Mouse (Mus musculus) testis, adult 2 months (tissue): ENCODE results near the gene Fst. TPM values are rescaled to one million over a fixed set of nuclear protein-coding genes. Genes with fewer than 3 reads are reported as not detected.

ENCODE experiments used
- H3K27ac ChIP-seq: fragments of 200-500 bp; 2 replicates; pipeline ENCODE4 v1.5.1; 2012; ENCODE audit warnings: low read depth, low read length; ENCODE audit not compliant: control insufficient read depth, insufficient read depth
- H3K27me3 ChIP-seq: fragments of 200-500 bp; 2 replicates; pipeline ENCODE4 v1.6.1; 2012; ENCODE audit warnings: mild to moderate bottlenecking, low read length, moderate library complexity; ENCODE audit not compliant: control insufficient read depth, insufficient read depth
- H3K36me3 ChIP-seq: fragments of 200-500 bp; 2 replicates; pipeline ENCODE4 v1.6.1; 2012; ENCODE audit warnings: mild to moderate bottlenecking, low read length; ENCODE audit not compliant: control insufficient read depth, insufficient read depth
- H3K4me1 ChIP-seq: fragments of 200-500 bp; 2 replicates; pipeline ENCODE4 v1.6.1; 2012; ENCODE audit warnings: low read length; ENCODE audit not compliant: control insufficient read depth, insufficient read depth
- H3K4me3 ChIP-seq: fragments of 200-500 bp; 2 replicates; pipeline ENCODE4 v1.5.1; 2012; ENCODE audit warnings: low read depth, mild to moderate bottlenecking, low read length, moderate library complexity, mixed read lengths; ENCODE audit not compliant: control insufficient read depth
- CTCF ChIP-seq: fragments of 200-500 bp; IDR thresholded peaks from 2 replicates; pipeline ENCODE4 v1.5.1; 2012; ENCODE audit warnings: low read depth, mild to moderate bottlenecking, inconsistent platforms, low read length, moderate library complexity; ENCODE audit not compliant: control insufficient read depth, insufficient read depth, insufficient replicate concordance
- POLR2A ChIP-seq: fragments of 200-500 bp; IDR thresholded peaks from 2 replicates; pipeline ENCODE4 v1.6.1; 2012; ENCODE audit warnings: low read depth, mild to moderate bottlenecking, inconsistent platforms, low read length, moderate library complexity; ENCODE audit not compliant: control insufficient read depth
- polyA plus RNA-seq: library from polyadenylated mRNA; depleted of rRNA; stranded (reverse); fragments of >200 nt; gene quantifications from 2 replicates; pipeline ENCODE4 v1.2.3, GENCODE M21; 2012; rRNA removed

The Fst gene
- 0.22 and 0.51 TPM in 2 replicates for polyA plus RNA-seq

GRCm38 (mm10) chr13:114458886-114459700, at the start of gene Fst:
Fst (minus strand) TSS chr13:114458951.
- no peak within 1 kb of the TSS for H3K27ac ChIP-seq
- TF ChIP-seq CTCF (no peak), POLR2A (no peak)
- peaks cover 8% of the 10 kb centered on the region; the same call in 1 of the 2 replicates for H3K27me3 ChIP-seq

GRCm38 (mm10) chr13:114493826-114494225, 35.1 kb upstream of the Fst start:
- TF ChIP-seq POLR2A, result no peak
- Histone ChIP-seq H3K4me3 (no peak overlapping the region), H3K4me1 (no peaks in the 10 kb centered on the region), H3K36me3 (no peaks in the 10 kb centered on the region), H3K27me3 (no peaks in the 10 kb centered on the region), H3K27ac (no peak overlapping the region)

More at GRCm38 (mm10) chr13:114458886-114459700, at the start of gene Fst:
- H3K4me3 ChIP-seq, result peak within 1 kb of the TSS; percentile 71
- H3K4me1 ChIP-seq, result peaks cover 13% of the 10 kb centered on the region
- no peaks in the 10 kb centered on the region for H3K36me3 ChIP-seq

- Histone ChIP-seq H3K36me3 (no peaks in the 10 kb centered on the region), H3K27ac (no peak overlapping the region), H3K27me3 (no peaks in the 10 kb centered on the region), H3K4me3 (no peak overlapping the region), H3K4me1 (peaks cover 9% of the 10 kb centered on the region)
- TF ChIP-seq CTCF, result no peak
- TF ChIP-seq POLR2A, result no peak
These were observed 29.4 kb upstream of the Fst start for GRCm38 (mm10) chr13:114488178-114488577.

GRCm38 (mm10) chr13:114478329-114478728, 19.6 kb upstream of the Fst start:
- no peak overlapping the region for H3K4me3 ChIP-seq
- TF ChIP-seq POLR2A, result no peak
- no peak for TF ChIP-seq CTCF
- no peaks in the 10 kb centered on the region for H3K4me1 ChIP-seq
- no peaks in the 10 kb centered on the region for H3K36me3 ChIP-seq
- H3K27ac ChIP-seq, result no peak overlapping the region
- H3K27me3 ChIP-seq, result no peaks in the 10 kb centered on the region

DNA sequence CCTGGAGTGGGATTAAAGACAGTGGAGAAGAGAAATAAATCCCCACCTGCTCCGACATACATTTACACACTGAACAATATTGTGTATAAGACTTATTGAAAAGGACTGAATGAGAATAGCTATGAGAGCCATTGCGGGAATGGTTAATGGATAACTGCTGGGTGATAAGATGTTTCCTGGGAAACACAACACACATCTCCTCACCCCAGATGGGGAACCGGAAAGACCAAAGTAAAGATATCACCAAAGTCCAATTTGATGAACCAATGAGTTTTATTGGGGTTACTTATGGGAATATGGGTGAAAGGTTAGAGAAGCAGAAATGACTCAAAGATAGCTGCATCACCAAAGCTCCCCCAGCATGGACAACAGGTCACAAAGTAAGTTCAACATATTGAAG, 11.2 kb upstream of the Fst start:
- TF ChIP-seq POLR2A, result no peak
- no peak for TF ChIP-seq CTCF
- Histone ChIP-seq H3K27me3 (no peaks in the 10 kb centered on the region), H3K4me1 (no peaks in the 10 kb centered on the region), H3K36me3 (no peaks in the 10 kb centered on the region), H3K27ac (no peak overlapping the region), H3K4me3 (no peak overlapping the region)

DNA sequence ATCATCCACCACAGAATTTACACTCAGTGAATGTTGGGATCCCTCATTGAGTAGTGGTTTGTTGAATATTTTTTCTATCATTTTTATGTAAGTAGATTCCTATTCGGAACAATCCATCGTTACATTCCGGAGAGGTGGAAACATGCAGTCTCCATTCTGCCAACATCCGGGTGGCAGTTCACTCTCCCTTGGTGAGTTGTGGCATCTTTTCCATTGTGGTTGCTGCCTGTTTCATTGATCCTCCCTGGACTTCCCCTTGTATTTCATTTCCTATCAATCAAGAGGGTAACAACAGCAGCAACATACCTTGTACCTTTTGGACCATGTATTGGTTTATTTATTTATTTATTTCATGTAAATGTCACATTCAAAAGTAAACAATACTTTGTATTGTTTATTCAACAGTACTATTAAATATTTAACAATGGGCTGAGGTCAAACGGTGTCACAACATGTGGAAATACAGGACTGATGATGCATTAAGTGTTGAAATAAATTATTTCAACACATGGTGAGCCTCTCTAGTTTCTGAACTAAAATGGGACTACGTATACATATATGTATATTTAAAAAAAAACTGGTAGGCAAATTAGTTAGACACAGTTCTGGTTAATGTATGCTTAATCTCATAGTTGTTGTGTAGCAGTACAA, 7.6 kb upstream of the Fst start:
- Histone ChIP-seq H3K27me3 (no peaks in the 10 kb centered on the region), H3K36me3 (no peaks in the 10 kb centered on the region), H3K27ac (no peak overlapping the region), H3K4me3 (no peak overlapping the region), H3K4me1 (no peaks in the 10 kb centered on the region)
- TF ChIP-seq CTCF (no peak), POLR2A (no peak)

- no peak overlapping the region for H3K4me3 ChIP-seq
- H3K36me3 ChIP-seq, result no peaks in the 10 kb centered on the region
- H3K4me1 ChIP-seq, result no peaks in the 10 kb centered on the region
- no peak for TF ChIP-seq POLR2A
- TF ChIP-seq CTCF, result no peak
- no peaks in the 10 kb centered on the region for H3K27me3 ChIP-seq
- no peak overlapping the region for H3K27ac ChIP-seq
These were observed 6.6 kb upstream of the Fst start for GRCm38 (mm10) chr13:114465387-114465786.

DNA sequence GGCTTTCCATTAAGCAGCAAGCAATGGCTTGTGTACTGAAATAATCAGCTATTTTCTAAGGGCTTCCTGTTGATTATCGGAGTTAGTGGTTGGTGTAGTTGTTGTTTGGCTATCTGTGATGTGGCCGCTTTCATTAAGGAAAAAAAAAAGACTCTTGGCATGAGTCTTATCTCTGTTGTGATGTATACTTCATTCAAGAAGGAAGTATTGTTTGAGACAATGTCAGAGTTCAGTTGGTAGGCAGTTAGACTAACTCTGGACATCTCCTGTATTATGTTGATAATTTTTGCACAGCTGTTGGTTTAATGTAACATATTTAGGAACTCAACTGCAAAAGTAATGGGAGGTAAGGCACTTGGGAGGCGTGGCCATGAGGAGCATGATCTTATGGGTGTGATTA, 6.1 kb upstream of the Fst start:
- H3K27ac ChIP-seq, result no peak overlapping the region
- H3K4me1 ChIP-seq, result no peaks in the 10 kb centered on the region
- no peaks in the 10 kb centered on the region for H3K27me3 ChIP-seq
- no peak overlapping the region for H3K4me3 ChIP-seq
- no peak for TF ChIP-seq POLR2A
- no peak for TF ChIP-seq CTCF
- no peaks in the 10 kb centered on the region for H3K36me3 ChIP-seq
